Mouse (Mus musculus) forebrain, embryonic 14.5 days (tissue): ENCODE results near the gene Iqgap1. TPM values are rescaled to one million over a fixed set of nuclear protein-coding genes. Genes with fewer than 3 reads are reported as not detected.

Experiments
- ATAC-seq: fragments of 200-750 bp; cut with Nextera tagmentation; 2 replicates; pipeline ENCODE4 v1.8.0; 2017; ENCODE audit warnings: mild to moderate bottlenecking, moderate library complexity
- DNase-seq: peaks from one replicate; pipeline ENCODE4 v3.0.0-alpha.2; 2015; ENCODE audit warnings: low spot score
- H3K27ac ChIP-seq: fragments of 300-500 bp; sonication (generic); 2 replicates; pipeline ENCODE4 v1.5.1; 2014; ENCODE audit warnings: low read depth, mild to moderate bottlenecking, control low read depth, low read length, moderate library complexity
- H3K27me3 ChIP-seq: fragments of 300-500 bp; sonication (generic); replicated peaks from 2 replicates; pipeline ENCODE4 v1.6.1; 2014; ENCODE audit warnings: low read length, control low read depth, mixed read lengths; ENCODE audit not compliant: control insufficient read depth, insufficient read depth
- H3K36me3 ChIP-seq: fragments of 300-500 bp; sonication (generic); 2 replicates; pipeline ENCODE4 v1.6.1; 2014; ENCODE audit warnings: low read length, control low read depth; ENCODE audit not compliant: control insufficient read depth, insufficient read depth
- H3K4me1 ChIP-seq: fragments of 300-500 bp; sonication (generic); 2 replicates; pipeline ENCODE4 v1.6.1; 2014; ENCODE audit warnings: antibody characterized with exemption, low read length, control low read depth; ENCODE audit not compliant: control insufficient read depth, insufficient read depth
- H3K4me2 ChIP-seq: fragments of 300-500 bp; sonication (generic); 2 replicates; pipeline ENCODE4 v1.6.1; 2014; ENCODE audit warnings: mild to moderate bottlenecking, control low read depth, low read length
- H3K4me3 ChIP-seq: fragments of 300-500 bp; sonication (generic); 2 replicates; pipeline ENCODE4 v1.5.1; 2014; ENCODE audit warnings: low read depth, low read length, control low read depth
- H3K9ac ChIP-seq: fragments of 300-500 bp; sonication (generic); 2 replicates; pipeline ENCODE4 v1.6.1; 2014; ENCODE audit warnings: mild to moderate bottlenecking, low read length, control low read depth, moderate library complexity
- H3K9me3 ChIP-seq: fragments of 300-500 bp; sonication (generic); replicated peaks from 2 replicates; pipeline ENCODE4 v1.6.1; 2016; ENCODE audit warnings: low read length, control low read depth, mixed read lengths; ENCODE audit not compliant: control insufficient read depth
- WGBS: fragments of 180-500 bp; shearing (Covaris S2); extraction: QIAGEN DNeasy Blood & Tissue Kit; methylation state at CpG from one replicate; pipeline ENCODE4 v1.1.7; 2014; 5-methylcytosine and 5-hydroxymethylcytosine counted together
- polyA plus RNA-seq: library from polyadenylated mRNA; unstranded; fragments of >200 nt; fragmentation: Nextera tagmentation; extraction: Ambion mirVana; gene quantifications from 2 replicates; pipeline ENCODE4 v1.2.1, GENCODE M21; 2014

Iqgap1 gene
- polyA plus RNA-seq, 1 experiment from 2014 or later: 16.5 TPM

- WGBS: 55% methylated on average over 6 of the region's 6 CpGs
- H3K27ac ChIP-seq: 0 out of 2 replicates have a peak overlapping the region, but pooled peaks have one; percentile 14
- DNase-seq: peak; percentile 56
Measured at GRCm38 (mm10) chr7:80691131-80691530, 134.6 kb downstream of the Iqgap1 start.

DNA sequence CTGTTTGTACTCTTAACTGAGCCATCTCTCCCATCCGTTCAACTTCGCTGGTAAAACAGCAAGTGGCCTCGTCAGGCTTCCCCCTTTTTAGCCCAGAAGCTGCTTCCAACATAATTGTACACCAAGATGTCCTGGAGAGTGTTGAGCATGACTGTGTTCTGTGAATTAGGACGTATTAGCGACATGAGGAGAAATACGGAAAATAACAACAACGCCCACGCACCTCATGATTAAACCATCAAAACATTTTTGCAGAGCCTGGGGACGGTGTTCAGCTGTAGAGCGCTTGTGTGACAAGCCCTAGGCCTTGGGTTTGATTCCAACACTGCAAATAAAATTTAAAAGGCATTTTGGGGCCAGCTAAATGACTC, 136.6 kb downstream of the Iqgap1 start:
- Histone ChIP-seq H3K36me3 (no peaks in the 10 kb centered on the region), H3K9me3 (no peaks in the 10 kb centered on the region), H3K9ac (peak overlapping the region; percentile 92), H3K4me3 (peak overlapping the region; percentile 78), H3K27me3 (no peaks in the 10 kb centered on the region), H3K4me1 (peaks cover 4% of the 10 kb centered on the region), H3K27ac (peak overlapping the region; percentile 93), H3K4me2 (peak overlapping the region; percentile 75)
- 23% methylated on average over 10 of the region's 10 CpGs for WGBS
- no peak for ATAC-seq
- DNase-seq: no peak

More at GRCm38 (mm10) chr7:80691131-80691530, 134.6 kb downstream of the Iqgap1 start:
- H3K36me3 ChIP-seq: no peaks in the 10 kb centered on the region
- H3K9ac ChIP-seq: no peak overlapping the region
- no peak overlapping the region for H3K4me2 ChIP-seq
- H3K9me3 ChIP-seq: no peaks in the 10 kb centered on the region
- H3K4me3 ChIP-seq: no peak overlapping the region
- ATAC-seq: no peak
- H3K27me3 ChIP-seq: no peaks in the 10 kb centered on the region
- peaks cover 4% of the 10 kb centered on the region for H3K4me1 ChIP-seq

- no peaks in the 10 kb centered on the region for H3K36me3 ChIP-seq
- ATAC-seq (peak; percentile 84), DNase-seq (peak; percentile 68)
- peaks cover 4% of the 10 kb centered on the region for H3K4me1 ChIP-seq
- WGBS: under 1% methylated on average over 66 of the region's 83 CpGs
- H3K9ac ChIP-seq: peak within 1 kb of the TSS; percentile 92
- H3K27ac ChIP-seq: peak within 1 kb of the TSS; percentile 93
- no peaks in the 10 kb centered on the region for H3K27me3 ChIP-seq
- no peaks in the 10 kb centered on the region for H3K9me3 ChIP-seq
- peak within 1 kb of the TSS; percentile 75 for H3K4me2 ChIP-seq
- H3K4me3 ChIP-seq: peak within 1 kb of the TSS; percentile 78
Measured at GRCm38 (mm10) chr7:80688556-80689220, 137.1 kb downstream of the Iqgap1 start, which contains the start of gene Crtc3. TSS of gene Crtc3 (minus strand) at chr7:80688877.

GRCm38 (mm10) chr7:80687721-80688555, 137.8 kb downstream of the Iqgap1 start:
- under 1% methylated on average over 55 of the region's 69 CpGs for WGBS
- Histone ChIP-seq H3K9me3 (no peaks in the 10 kb centered on the region), H3K36me3 (no peaks in the 10 kb centered on the region), H3K4me2 (peak overlapping the region; percentile 75), H3K27ac (peak overlapping the region; percentile 93), H3K4me3 (peak overlapping the region; percentile 78), H3K4me1 (peaks cover 4% of the 10 kb centered on the region), H3K9ac (peak overlapping the region; percentile 92), H3K27me3 (no peaks in the 10 kb centered on the region)
- DNase-seq: peak; percentile 74
- ATAC-seq: peak; percentile 54

GRCm38 (mm10) chr7:80685639-80686038, 140.1 kb downstream of the Iqgap1 start:
- WGBS: 85% methylated on average over 5 of the region's 5 CpGs
- no peak for DNase-seq

DNA sequence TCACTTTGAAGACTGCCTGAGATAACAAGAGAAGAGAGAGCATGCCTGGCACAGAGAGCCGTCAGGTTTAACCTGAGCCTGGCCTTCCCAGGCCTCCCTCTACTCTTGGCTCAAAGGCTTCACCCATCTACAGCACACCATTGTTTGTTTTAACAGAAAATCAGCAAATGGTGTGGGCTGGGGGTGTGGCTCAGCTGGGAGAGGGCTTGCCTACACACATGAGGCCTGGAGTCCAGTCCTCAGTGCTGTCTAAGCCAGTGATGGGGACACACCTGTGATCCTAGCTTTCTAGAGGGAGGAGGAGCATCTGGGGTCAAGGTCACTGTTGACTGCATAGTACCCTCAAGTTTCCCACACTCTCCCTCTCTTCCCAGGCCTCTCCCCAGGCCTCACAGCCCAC, 143.1 kb downstream of the Iqgap1 start:
- no peak overlapping the region for H3K27ac ChIP-seq
- DNase-seq (no peak), ATAC-seq (no peak)
- no peak overlapping the region for H3K9ac ChIP-seq
- H3K36me3 ChIP-seq: no peaks in the 10 kb centered on the region
- H3K9me3 ChIP-seq: no peaks in the 10 kb centered on the region
- WGBS: 78% methylated on average over 1 of the region's 1 CpGs
- no peak overlapping the region for H3K4me3 ChIP-seq
- no peak overlapping the region for H3K4me2 ChIP-seq
- no peaks in the 10 kb centered on the region for H3K27me3 ChIP-seq
- peaks cover 9% of the 10 kb centered on the region for H3K4me1 ChIP-seq

More at GRCm38 (mm10) chr7:80685639-80686038, 140.1 kb downstream of the Iqgap1 start:
- Histone ChIP-seq H3K9ac (no peak overlapping the region), H3K4me2 (no peak overlapping the region), H3K4me3 (no peak overlapping the region), H3K4me1 (peaks cover 4% of the 10 kb centered on the region), H3K36me3 (no peaks in the 10 kb centered on the region), H3K27ac (no peak overlapping the region), H3K9me3 (no peaks in the 10 kb centered on the region), H3K27me3 (no peaks in the 10 kb centered on the region)
- no peak for ATAC-seq

DNA sequence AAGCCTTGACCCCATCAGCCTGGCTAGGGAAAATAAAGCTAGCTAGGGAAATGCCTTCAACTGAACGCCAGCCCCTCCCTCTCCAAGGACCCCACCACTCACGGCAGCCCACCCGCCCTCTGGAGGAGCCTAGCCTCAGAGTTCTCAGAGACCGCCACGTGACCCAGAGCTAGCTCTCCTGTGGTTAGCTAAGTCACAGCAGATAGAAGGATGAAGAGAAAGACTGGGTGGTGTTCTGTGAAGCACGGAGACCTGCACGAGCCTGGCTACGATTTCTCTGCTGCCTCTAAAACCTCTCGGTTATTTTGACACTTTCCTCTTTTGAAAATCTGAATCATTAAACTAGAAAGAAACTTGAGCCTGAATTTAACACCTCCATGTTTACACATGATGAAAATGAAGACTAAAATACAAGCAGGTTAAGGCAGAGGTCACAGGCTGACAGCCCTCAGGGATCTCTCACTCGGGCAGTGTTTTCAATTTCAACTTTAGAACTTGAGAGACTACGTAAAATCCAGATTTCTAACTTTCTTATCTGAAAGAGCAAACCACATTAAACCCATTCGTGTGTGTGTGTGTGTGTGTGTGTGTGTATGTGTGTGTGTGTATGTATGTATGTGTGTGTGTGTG, 145.4 kb downstream of the Iqgap1 start:
- no peak for DNase-seq
- no peaks in the 10 kb centered on the region for H3K27me3 ChIP-seq
- no peaks in the 10 kb centered on the region for H3K9me3 ChIP-seq
- no peak overlapping the region for H3K27ac ChIP-seq
- 0 out of 2 replicates have a peak, but pooled peaks cover 4% of the 10 kb centered on the region for H3K4me1 ChIP-seq
- 0 out of 2 replicates have a peak, but pooled peaks cover 8% of the 10 kb centered on the region for H3K36me3 ChIP-seq
- H3K9ac ChIP-seq: no peak overlapping the region
- no peak overlapping the region for H3K4me2 ChIP-seq
- no peak for ATAC-seq
- WGBS: 28% methylated on average over 12 of the region's 12 CpGs
- H3K4me3 ChIP-seq: no peak overlapping the region

GRCm38 (mm10) chr7:80672323-80672722, 153.5 kb downstream of the Iqgap1 start:
- Histone ChIP-seq H3K27ac (no peak overlapping the region), H3K9ac (no peak overlapping the region), H3K36me3 (0 out of 2 replicates have a peak, but pooled peaks cover 8% of the 10 kb centered on the region)

More at GRCm38 (mm10) chr7:80672323-80672722, 153.5 kb downstream of the Iqgap1 start:
- DNase-seq (no peak), ATAC-seq (no peak)
- no peak overlapping the region for H3K4me3 ChIP-seq
- no peaks in the 10 kb centered on the region for H3K27me3 ChIP-seq
- no peaks in the 10 kb centered on the region for H3K4me1 ChIP-seq
- no peaks in the 10 kb centered on the region for H3K9me3 ChIP-seq
- 73% methylated on average over 3 of the region's 3 CpGs for WGBS
- H3K4me2 ChIP-seq: no peak overlapping the region
